Mouse (Mus musculus): ENCODE results near the gene Angptl2. TPM values are rescaled to one million over a fixed set of nuclear protein-coding genes. Genes with fewer than 3 reads are reported as not detected.

The Angptl2 gene
- polyA plus RNA-seq, 1 experiment from 2014 or later = 35.8 TPM

GRCm38 (mm10) chr2:33233856-33234255 lies 18.0 kb downstream of the Angptl2 start:
- Histone ChIP-seq H3K27ac (ENCODE audit: low read length) (no peak overlapping the region), H3K36me3 (ENCODE audit: control insufficient read depth, insufficient read depth, low read length) (0 out of 2 replicates have a peak, but pooled peaks cover 2% of the 10 kb centered on the region), H3K9me3 (ENCODE audit: control insufficient read depth, low read length) (no peaks in the 10 kb centered on the region), H3K4me2 (ENCODE audit: low read depth, low read length) (no peak overlapping the region), H3K9ac (ENCODE audit: low read length) (no peak overlapping the region), H3K4me3 (ENCODE audit: low read length) (no peak overlapping the region), H3K27me3 (ENCODE audit: control insufficient read depth, insufficient read depth, low read depth, low read length) (no peaks in the 10 kb centered on the region), H3K4me1 (replicated peaks; ENCODE audit: control insufficient read depth, insufficient read depth, low read length) (peaks cover 12% of the 10 kb centered on the region)
- 73% methylated on average over 5 of the region's 5 CpGs for WGBS
- ATAC-seq (ENCODE audit: low read depth) = no peak

- Histone ChIP-seq H3K9ac (ENCODE audit: low read length) (no peak overlapping the region), H3K4me2 (ENCODE audit: low read depth, low read length) (no peak overlapping the region), H3K36me3 (ENCODE audit: control insufficient read depth, insufficient read depth, low read length) (0 out of 2 replicates have a peak, but pooled peaks cover 2% of the 10 kb centered on the region), H3K4me1 (replicated peaks; ENCODE audit: control insufficient read depth, insufficient read depth, low read length) (peaks cover 12% of the 10 kb centered on the region), H3K27ac (ENCODE audit: low read length) (no peak overlapping the region), H3K27me3 (ENCODE audit: control insufficient read depth, insufficient read depth, low read depth, low read length) (no peaks in the 10 kb centered on the region), H3K4me3 (ENCODE audit: low read length) (no peak overlapping the region), H3K9me3 (ENCODE audit: control insufficient read depth, low read length) (no peaks in the 10 kb centered on the region)
- no peak for ATAC-seq (ENCODE audit: low read depth)
- WGBS = 88% methylated on average over 4 of the region's 4 CpGs
Observed at GRCm38 (mm10) chr2:33234848-33235247, 19.0 kb downstream of the Angptl2 start.

GRCm38 (mm10) chr2:33237581-33237980 lies 21.7 kb downstream of the Angptl2 start:
- 81% methylated on average over 6 of the region's 6 CpGs for WGBS
- no peak for ATAC-seq (ENCODE audit: low read depth)
- Histone ChIP-seq H3K9me3 (ENCODE audit: control insufficient read depth, low read length) (no peaks in the 10 kb centered on the region), H3K36me3 (ENCODE audit: control insufficient read depth, insufficient read depth, low read length) (0 out of 2 replicates have a peak, but pooled peaks cover 2% of the 10 kb centered on the region), H3K27me3 (ENCODE audit: control insufficient read depth, insufficient read depth, low read depth, low read length) (no peaks in the 10 kb centered on the region), H3K9ac (ENCODE audit: low read length) (no peak overlapping the region), H3K4me3 (ENCODE audit: low read length) (no peak overlapping the region), H3K27ac (ENCODE audit: low read length) (no peak overlapping the region), H3K4me2 (ENCODE audit: low read depth, low read length) (no peak overlapping the region), H3K4me1 (replicated peaks; ENCODE audit: control insufficient read depth, insufficient read depth, low read length) (peaks cover 10% of the 10 kb centered on the region)

GRCm38 (mm10) chr2:33244880-33245279 lies 29.0 kb downstream of the Angptl2 start:
- Histone ChIP-seq H3K4me1 (replicated peaks; ENCODE audit: control insufficient read depth, insufficient read depth, low read length) (no peaks in the 10 kb centered on the region), H3K4me3 (ENCODE audit: low read length) (no peak overlapping the region), H3K27ac (ENCODE audit: low read length) (no peak overlapping the region), H3K9ac (ENCODE audit: low read length) (no peak overlapping the region), H3K36me3 (ENCODE audit: control insufficient read depth, insufficient read depth, low read length) (peaks cover 2% of the 10 kb centered on the region; the same call in 1 of the 2 replicates), H3K27me3 (ENCODE audit: control insufficient read depth, insufficient read depth, low read depth, low read length) (no peaks in the 10 kb centered on the region), H3K4me2 (ENCODE audit: low read depth, low read length) (no peak overlapping the region), H3K9me3 (ENCODE audit: control insufficient read depth, low read length) (no peaks in the 10 kb centered on the region)
- no peak for ATAC-seq (ENCODE audit: low read depth)
- WGBS = 75% methylated on average over 6 of the region's 6 CpGs

GRCm38 (mm10) chr2:33245350-33245749 lies 29.5 kb downstream of the Angptl2 start:
- Histone ChIP-seq H3K4me1 (replicated peaks; ENCODE audit: control insufficient read depth, insufficient read depth, low read length) (no peaks in the 10 kb centered on the region), H3K9ac (ENCODE audit: low read length) (no peak overlapping the region), H3K36me3 (ENCODE audit: control insufficient read depth, insufficient read depth, low read length) (peaks cover 2% of the 10 kb centered on the region; the same call in 1 of the 2 replicates), H3K9me3 (ENCODE audit: control insufficient read depth, low read length) (no peaks in the 10 kb centered on the region), H3K4me2 (ENCODE audit: low read depth, low read length) (no peak overlapping the region), H3K4me3 (ENCODE audit: low read length) (no peak overlapping the region), H3K27me3 (ENCODE audit: control insufficient read depth, insufficient read depth, low read depth, low read length) (no peaks in the 10 kb centered on the region), H3K27ac (ENCODE audit: low read length) (no peak overlapping the region)
- peak; percentile 20; the same call in 1 of the 2 replicates for ATAC-seq (ENCODE audit: low read depth)

GRCm38 (mm10) chr2:33246841-33247240 lies 31.0 kb downstream of the Angptl2 start:
- 71% methylated on average over 5 of the region's 5 CpGs for WGBS
- no peaks in the 10 kb centered on the region for H3K4me1 ChIP-seq (replicated peaks; ENCODE audit: control insufficient read depth, insufficient read depth, low read length)
- H3K36me3 ChIP-seq (ENCODE audit: control insufficient read depth, insufficient read depth, low read length) = peaks cover 2% of the 10 kb centered on the region; the same call in 1 of the 2 replicates
- H3K27me3 ChIP-seq (ENCODE audit: control insufficient read depth, insufficient read depth, low read depth, low read length) = no peaks in the 10 kb centered on the region
- no peak overlapping the region for H3K9ac ChIP-seq (ENCODE audit: low read length)
- ATAC-seq (ENCODE audit: low read depth) = no peak
- H3K4me2 ChIP-seq (ENCODE audit: low read depth, low read length) = no peak overlapping the region
- no peaks in the 10 kb centered on the region for H3K9me3 ChIP-seq (ENCODE audit: control insufficient read depth, low read length)
- H3K27ac ChIP-seq (ENCODE audit: low read length) = no peak overlapping the region
- H3K4me3 ChIP-seq (ENCODE audit: low read length) = no peak overlapping the region

- no peak for ATAC-seq (ENCODE audit: low read depth)
- H3K4me1 ChIP-seq (replicated peaks; ENCODE audit: control insufficient read depth, insufficient read depth, low read length) = no peaks in the 10 kb centered on the region
- no peak overlapping the region for H3K9ac ChIP-seq (ENCODE audit: low read length)
- WGBS = 72% methylated on average over 7 of the region's 7 CpGs
- H3K4me2 ChIP-seq (ENCODE audit: low read depth, low read length) = no peak overlapping the region
- H3K9me3 ChIP-seq (ENCODE audit: control insufficient read depth, low read length) = no peaks in the 10 kb centered on the region
- no peaks in the 10 kb centered on the region; the same call in 1 of the 2 replicates for H3K36me3 ChIP-seq (ENCODE audit: control insufficient read depth, insufficient read depth, low read length)
- no peak overlapping the region for H3K4me3 ChIP-seq (ENCODE audit: low read length)
- no peak overlapping the region for H3K27ac ChIP-seq (ENCODE audit: low read length)
- no peaks in the 10 kb centered on the region for H3K27me3 ChIP-seq (ENCODE audit: control insufficient read depth, insufficient read depth, low read depth, low read length)
Observed at GRCm38 (mm10) chr2:33248549-33248948, 32.7 kb downstream of the Angptl2 start.

GRCm38 (mm10) chr2:33249922-33250633 lies 34.2 kb downstream of the Angptl2 start:
- H3K27ac ChIP-seq (ENCODE audit: low read length) = no peak overlapping the region

GRCm38 (mm10) chr2:33252751-33253150 lies 36.9 kb downstream of the Angptl2 start:
- Histone ChIP-seq H3K36me3 (ENCODE audit: control insufficient read depth, insufficient read depth, low read length) (no peaks in the 10 kb centered on the region), H3K9me3 (ENCODE audit: control insufficient read depth, low read length) (no peaks in the 10 kb centered on the region), H3K9ac (ENCODE audit: low read length) (no peak overlapping the region), H3K4me2 (ENCODE audit: low read depth, low read length) (no peak overlapping the region), H3K4me3 (ENCODE audit: low read length) (no peak overlapping the region), H3K27ac (ENCODE audit: low read length) (no peak overlapping the region), H3K27me3 (ENCODE audit: control insufficient read depth, insufficient read depth, low read depth, low read length) (no peaks in the 10 kb centered on the region), H3K4me1 (replicated peaks; ENCODE audit: control insufficient read depth, insufficient read depth, low read length) (no peaks in the 10 kb centered on the region)
- WGBS = 84% methylated on average over 6 of the region's 6 CpGs
- ATAC-seq (ENCODE audit: low read depth) = no peak

More at GRCm38 (mm10) chr2:33249922-33250633, 34.2 kb downstream of the Angptl2 start:
- 51% methylated on average over 3 of the region's 3 CpGs for WGBS
- ATAC-seq (ENCODE audit: low read depth) = no peak
- Histone ChIP-seq H3K9ac (ENCODE audit: low read length) (no peak overlapping the region), H3K9me3 (ENCODE audit: control insufficient read depth, low read length) (no peaks in the 10 kb centered on the region), H3K4me2 (ENCODE audit: low read depth, low read length) (no peak overlapping the region), H3K4me1 (replicated peaks; ENCODE audit: control insufficient read depth, insufficient read depth, low read length) (no peaks in the 10 kb centered on the region), H3K36me3 (ENCODE audit: control insufficient read depth, insufficient read depth, low read length) (no peaks in the 10 kb centered on the region), H3K4me3 (ENCODE audit: low read length) (no peak overlapping the region), H3K27me3 (ENCODE audit: control insufficient read depth, insufficient read depth, low read depth, low read length) (no peaks in the 10 kb centered on the region)
